27 mouse cellular contexts compared by ENCODE assay signal in genomic region chr13:16465317-16465716, GRCm38 (mm10).
A peak's percentile ranks its signal among the peaks of the same experiment; 100 is the strongest.
DNase-seq lines count a peak whose midpoint lies in the region; ATAC-seq and TF ChIP-seq lines count a peak whose summit lies in the region.
"Had no signal": no experiment of that assay in that cellular context is flagged by ENCODE, and none has a peak within 500 bp of the region (broad histone marks: within the 10 kb centered on the region; RNA-seq: fewer than 3 reads in every experiment).

No protein-coding gene starts in this region.

- WGBS in forebrain, embryonic 16.5 days = 15% methylated on average over 1 of the region's 1 CpGs
- 24% methylated on average over 1 of the region's 1 CpGs for WGBS in forebrain, postnatal 0 days

- H3K4me2 ChIP-seq in forebrain, embryonic 16.5 days (ENCODE audit: low read length) = no peak overlapping the region
- no peak overlapping the region for H3K4me2 ChIP-seq in forebrain, postnatal 0 days (ENCODE audit: low read depth)
- H3K4me2 ChIP-seq: embryonic facial prominence, embryonic 12.5 days; embryonic facial prominence, embryonic 15.5 days; heart, embryonic 12.5 days; heart, embryonic 15.5 days; hindbrain, embryonic 13.5 days; intestine, embryonic 15.5 days had no signal

- H3K27me3 ChIP-seq in forebrain, embryonic 16.5 days (replicated peaks; ENCODE audit: control insufficient read depth, insufficient read depth, low read length) = no peaks in the 10 kb centered on the region
- H3K27me3 ChIP-seq in forebrain, postnatal 0 days (ENCODE audit: insufficient read depth, low read length) = no peaks in the 10 kb centered on the region
- H3K27me3 ChIP-seq: embryonic facial prominence, embryonic 12.5 days; embryonic facial prominence, embryonic 15.5 days; heart, embryonic 12.5 days; heart, embryonic 15.5 days; hindbrain, embryonic 13.5 days; intestine, embryonic 15.5 days had no signal

- H3K9ac ChIP-seq in forebrain, embryonic 16.5 days (replicated peaks; ENCODE audit: low read depth, low read length) = no peak overlapping the region
- no peak overlapping the region for H3K9ac ChIP-seq in forebrain, postnatal 0 days
- H3K9ac ChIP-seq: embryonic facial prominence, embryonic 12.5 days; embryonic facial prominence, embryonic 15.5 days; heart, embryonic 12.5 days; heart, embryonic 15.5 days; hindbrain, embryonic 13.5 days; intestine, embryonic 15.5 days had no signal

- no peak for DNase-seq in forebrain, postnatal 0 days
- DNase-seq in gastrocnemius, postnatal 4 days (ENCODE audit: low spot score in 2 of 2) = no peak
- DNase-seq in testis, postnatal 10 days (ENCODE audit: low spot score) = no peak
- DNase-seq: adrenal gland, adult 2 months; adrenal gland, postnatal 14 days; B cell, adult 2 months; cerebellum, adult 11 months; cerebellum, adult 2 months; cerebellum, adult 9-11 months; cerebellum, postnatal 25 days; gastrocnemius, postnatal 10 days; gastrocnemius, postnatal 36 days; heart, adult 18-20 months; heart, postnatal 10 days; heart, postnatal 36 days had no signal

- no peaks in the 10 kb centered on the region for H3K36me3 ChIP-seq in forebrain, embryonic 16.5 days (ENCODE audit: control insufficient read depth, insufficient read depth)
- no peaks in the 10 kb centered on the region for H3K36me3 ChIP-seq in forebrain, postnatal 0 days (ENCODE audit: insufficient read depth)
- H3K36me3 ChIP-seq: embryonic facial prominence, embryonic 12.5 days; embryonic facial prominence, embryonic 15.5 days; heart, embryonic 12.5 days; heart, embryonic 15.5 days; hindbrain, embryonic 10.5 days; hindbrain, embryonic 13.5 days; intestine, embryonic 15.5 days had no signal

- H3K4me3 ChIP-seq in forebrain, embryonic 16.5 days (replicated peaks; ENCODE audit: low read length) = no peak overlapping the region
- no peak overlapping the region for H3K4me3 ChIP-seq in forebrain, postnatal 0 days (ENCODE audit: low read depth, low read length)
- H3K4me3 ChIP-seq: embryonic facial prominence, embryonic 12.5 days; embryonic facial prominence, embryonic 15.5 days; heart, embryonic 12.5 days; heart, embryonic 15.5 days; hindbrain, embryonic 10.5 days; hindbrain, embryonic 13.5 days; intestine, embryonic 15.5 days had no signal

- no peaks in the 10 kb centered on the region for H3K9me3 ChIP-seq in forebrain, embryonic 16.5 days (ENCODE audit: control insufficient read depth, low read length)
- H3K9me3 ChIP-seq in forebrain, postnatal 0 days (ENCODE audit: low read length) = no peaks in the 10 kb centered on the region
- H3K9me3 ChIP-seq: embryonic facial prominence, embryonic 12.5 days; embryonic facial prominence, embryonic 15.5 days; heart, embryonic 12.5 days; heart, embryonic 15.5 days; hindbrain, embryonic 10.5 days; hindbrain, embryonic 13.5 days; intestine, embryonic 15.5 days had no signal

- H3K4me1 ChIP-seq in forebrain, embryonic 16.5 days (replicated peaks; ENCODE audit: control insufficient read depth, insufficient read depth, low read length) = no peaks in the 10 kb centered on the region
- no peaks in the 10 kb centered on the region for H3K4me1 ChIP-seq in forebrain, postnatal 0 days (ENCODE audit: insufficient read depth)
- H3K4me1 ChIP-seq: embryonic facial prominence, embryonic 12.5 days; embryonic facial prominence, embryonic 15.5 days; heart, embryonic 12.5 days; heart, embryonic 15.5 days; hindbrain, embryonic 10.5 days; hindbrain, embryonic 13.5 days; intestine, embryonic 15.5 days had no signal

- peak; percentile 12; the same call in 1 of the 2 replicates for ATAC-seq in forebrain, embryonic 16.5 days
- no peak; the same call in 1 of the 2 replicates for ATAC-seq in forebrain, postnatal 0 days
- ATAC-seq in common myeloid progenitor, adult 5-6 weeks (replicated peaks; ENCODE audit: low read depth, poor library complexity, severe bottlenecking) = peak; percentile 54; the same call in 1 of the 2 replicates
- peak; percentile 76 for ATAC-seq in megakaryocyte progenitor cell, adult 5-6 weeks (replicated peaks; ENCODE audit: poor library complexity)
- ATAC-seq: forebrain, embryonic 14.5 days; hindbrain, embryonic 16.5 days; intestine, embryonic 15.5 days had no signal

- H3K27ac ChIP-seq in forebrain, embryonic 16.5 days (ENCODE audit: low read length) = no peak overlapping the region
- no peak overlapping the region for H3K27ac ChIP-seq in forebrain, postnatal 0 days (ENCODE audit: low read depth, low read length)
- H3K27ac ChIP-seq: embryonic facial prominence, embryonic 12.5 days; embryonic facial prominence, embryonic 15.5 days; heart, embryonic 15.5 days; hindbrain, embryonic 10.5 days; hindbrain, embryonic 13.5 days; intestine, embryonic 15.5 days had no signal

- TF ChIP-seq CTCF in forebrain, postnatal 0 days (IDR thresholded peaks at IDR 0.05; ENCODE audit: low read depth) = no peak
